Mouse (Mus musculus) C2C12 (cell line): Measurements from ENCODE around the gene Erc1.

Source experiments
- CTCF ChIP-seq: IDR thresholded peaks from one replicate; pipeline ENCODE4 v1.5.1; 2011; ENCODE audit not compliant: control insufficient read depth, insufficient read depth, insufficient read length
- MAX ChIP-seq: IDR thresholded peaks from one replicate; pipeline ENCODE4 v1.6.1; 2011; ENCODE audit warnings: mild to moderate bottlenecking, control low read depth
- MYOG ChIP-seq: IDR thresholded peaks from one replicate; pipeline ENCODE4 v1.6.1; 2011; ENCODE audit not compliant: control insufficient read depth, insufficient read length; ENCODE audit errors: extremely low read depth

DNA sequence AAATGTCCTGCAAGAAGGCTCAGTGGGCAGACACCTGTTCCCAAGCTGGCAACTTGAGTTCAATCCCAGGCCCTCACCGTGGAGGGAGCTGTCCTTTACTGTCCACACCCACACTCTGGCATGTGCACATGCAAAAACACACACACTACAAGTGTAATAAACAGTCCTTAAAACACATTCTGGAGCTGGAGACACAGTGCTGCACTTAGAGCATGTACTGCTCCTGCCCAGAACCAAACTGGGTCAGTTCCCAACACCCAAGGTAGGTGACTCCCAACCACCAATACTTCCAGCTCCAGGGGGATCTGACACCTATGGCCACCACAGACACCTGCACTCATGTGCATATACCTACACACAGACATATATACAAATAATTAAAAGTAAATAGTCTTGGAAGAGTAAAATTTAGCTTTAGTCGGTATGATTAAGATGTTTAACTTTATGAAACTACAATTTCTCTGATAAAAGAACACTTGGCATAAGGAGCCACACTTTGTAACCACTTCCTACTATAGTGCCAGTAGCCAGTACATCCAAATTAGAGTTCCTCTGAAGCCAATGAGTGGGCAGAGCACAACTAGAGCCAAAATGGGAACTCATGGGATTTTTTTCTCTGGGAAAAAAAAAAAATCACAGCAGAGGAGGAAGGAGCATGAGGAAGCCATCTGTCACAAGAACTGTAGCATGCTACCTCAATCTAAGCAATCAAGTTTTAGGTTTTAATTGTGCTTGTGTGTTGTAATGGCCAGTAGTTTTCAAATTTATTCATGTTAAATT is 39.1 kb downstream of the Erc1 start:
- TF ChIP-seq CTCF (no peak), MYOG (no peak), MAX (no peak)
